Mouse (Mus musculus): ENCODE results near the gene Ctsw. TPM values are rescaled to one million over a fixed set of nuclear protein-coding genes. Genes with fewer than 3 reads are reported as not detected.

Ctsw gene
- total and polyA plus RNA-seq, 3 experiments = not detected

DNA sequence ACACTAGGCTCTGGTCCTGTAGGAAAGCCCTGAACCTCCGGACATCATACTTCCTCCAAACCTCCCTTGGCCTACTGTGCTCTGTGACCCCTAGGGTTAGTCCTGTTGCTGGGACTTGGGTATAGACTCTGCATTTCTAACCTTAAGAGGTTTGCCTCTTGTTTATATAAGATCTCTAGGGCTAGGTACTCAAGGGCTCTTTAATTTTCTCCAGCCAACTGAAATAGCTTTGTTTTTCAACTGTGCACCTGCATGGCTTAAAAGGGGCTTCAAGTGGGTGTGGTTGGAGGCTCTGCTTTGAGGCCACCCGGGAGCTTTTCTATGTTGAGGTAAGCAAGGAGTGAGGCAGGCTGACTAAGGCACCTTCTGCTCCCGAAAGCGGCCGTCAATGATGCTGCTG lies 16.2 kb upstream of the Ctsw start:
- Histone ChIP-seq H3K9me3 (replicated peaks) (no peaks in the 10 kb centered on the region), H3K36me3 (replicated peaks) (peaks cover 59% of the 10 kb centered on the region), H3K4me3 (ENCODE audit: low read depth, low read length) (no peak overlapping the region), H3K27me3 (ENCODE audit: insufficient read depth, low read length) (peaks cover 4% of the 10 kb centered on the region; the same call in 1 of the 2 replicates), H3K4me1 (ENCODE audit: insufficient read depth, low read depth, low read length) (peaks cover 51% of the 10 kb centered on the region)
- TF ChIP-seq GATA1 (IDR thresholded peaks at IDR 0.05; ENCODE audit: borderline replicate concordance, low read length) (no peak), POLR2AphosphoS5 (IDR thresholded peaks at IDR 0.05; ENCODE audit: insufficient replicate concordance, low read depth, low read length) (no peak), GATA2 (IDR thresholded peaks at IDR 0.05; ENCODE audit: borderline replicate concordance, low read depth, low read length) (no peak)
- ATAC-seq (ENCODE audit: extremely low read depth, insufficient number of reproducible peaks, low FRiP score, poor library complexity, severe bottlenecking) (no peak), DNase-seq (ENCODE audit: low spot score) (no peak)

DNA sequence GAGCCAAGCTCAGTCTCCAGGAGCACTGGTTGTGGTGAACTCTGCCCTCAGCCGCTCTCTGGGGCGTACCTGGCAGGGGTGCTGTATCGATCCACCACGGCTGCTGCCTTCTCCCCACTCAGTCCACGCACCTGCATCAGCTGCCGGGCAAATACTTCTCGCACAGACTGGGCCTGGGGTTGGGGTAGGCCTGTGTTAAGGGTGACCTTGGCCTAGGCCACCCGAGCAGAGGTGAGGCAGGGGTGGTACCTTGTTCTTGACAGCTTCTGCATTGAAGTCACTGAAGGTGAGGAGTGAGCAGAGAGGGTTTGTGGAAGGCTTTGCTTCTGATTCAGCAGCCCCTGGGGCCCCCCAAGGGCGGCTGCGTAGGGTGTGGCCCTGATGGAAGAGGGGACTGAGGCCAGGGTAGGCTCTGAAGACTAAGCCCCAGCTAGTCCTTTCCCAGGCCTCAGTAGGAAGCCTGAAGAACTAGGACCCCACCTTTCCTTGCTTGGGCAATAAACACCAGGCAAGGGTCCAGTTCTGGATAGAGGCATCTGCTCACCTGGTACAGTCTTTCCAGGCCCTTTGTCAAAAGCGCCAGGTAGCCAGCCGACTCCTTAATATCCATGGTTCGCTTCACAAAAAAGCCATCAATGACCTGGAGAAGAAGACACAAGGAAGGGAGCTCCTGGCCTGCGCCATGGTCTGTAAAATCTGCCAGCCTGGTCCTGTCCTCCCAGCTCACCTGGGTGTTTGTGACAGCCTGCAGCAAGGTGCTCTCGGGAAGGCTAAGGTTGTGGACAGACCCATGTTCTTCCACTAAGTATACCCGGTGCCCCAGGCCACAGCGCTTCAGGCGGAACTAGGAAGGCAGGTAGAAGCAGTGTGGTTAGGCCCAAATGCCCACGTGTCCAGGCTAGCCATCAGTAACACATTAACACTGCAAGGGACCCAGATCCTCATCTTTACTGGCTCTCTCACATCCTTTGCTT lies 15.4 kb upstream of the Ctsw start:
- no peak for ATAC-seq (ENCODE audit: extremely low read depth, insufficient number of reproducible peaks, low FRiP score, poor library complexity, severe bottlenecking)
- DNase-seq (ENCODE audit: low spot score) = no peak
- H3K27me3 ChIP-seq (ENCODE audit: insufficient read depth, low read length) = peaks cover 9% of the 10 kb centered on the region
- H3K9me3 ChIP-seq (replicated peaks) = no peaks in the 10 kb centered on the region
- no peak for TF ChIP-seq CTCF (IDR thresholded peaks at IDR 0.05; ENCODE audit: low read depth, low read length)
- TF ChIP-seq TAL1 (conservative IDR thresholded peaks at IDR 0.05; ENCODE audit: low read depth, low read length) = no peak
- TF ChIP-seq POLR2AphosphoS5 (IDR thresholded peaks at IDR 0.05; ENCODE audit: insufficient replicate concordance, low read depth, low read length) = no peak
- no peak for TF ChIP-seq GATA2 (IDR thresholded peaks at IDR 0.05; ENCODE audit: borderline replicate concordance, low read depth, low read length)
- TF ChIP-seq GATA1 (IDR thresholded peaks at IDR 0.05; ENCODE audit: borderline replicate concordance, low read length) = no peak
- peaks cover 43% of the 10 kb centered on the region for H3K4me1 ChIP-seq (ENCODE audit: insufficient read depth, low read depth, low read length)
- H3K4me3 ChIP-seq (ENCODE audit: low read depth, low read length) = no peak overlapping the region
- peaks cover 59% of the 10 kb centered on the region for H3K36me3 ChIP-seq (replicated peaks)

DNA sequence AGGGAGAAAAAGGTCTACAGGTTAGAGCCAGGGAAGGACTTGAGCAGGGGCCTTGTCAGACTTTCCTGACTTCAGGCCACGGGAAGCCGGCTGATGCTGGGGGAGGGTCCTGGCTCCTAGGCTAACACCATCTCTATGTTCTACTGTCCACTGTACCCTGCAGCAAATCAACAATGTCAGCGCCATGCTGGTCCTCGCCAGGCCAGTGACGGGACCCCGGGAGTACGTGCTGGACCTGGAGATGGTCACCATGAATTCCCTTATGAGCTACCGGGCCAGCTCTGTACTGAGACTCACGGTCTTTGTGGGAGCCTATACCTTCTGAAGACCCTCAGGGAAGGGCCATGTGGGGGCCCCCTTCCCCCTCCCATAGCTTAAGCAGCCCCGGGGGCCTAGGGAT lies 13.1 kb upstream of the Ctsw start:
- H3K4me3 ChIP-seq (ENCODE audit: low read depth, low read length) = no peak overlapping the region
- DNase-seq (ENCODE audit: low spot score) (no peak), ATAC-seq (ENCODE audit: extremely low read depth, insufficient number of reproducible peaks, low FRiP score, poor library complexity, severe bottlenecking) (no peak)
- H3K36me3 ChIP-seq (replicated peaks) = peaks cover 51% of the 10 kb centered on the region
- peaks cover 25% of the 10 kb centered on the region for H3K4me1 ChIP-seq (ENCODE audit: insufficient read depth, low read depth, low read length)
- H3K9me3 ChIP-seq (replicated peaks) = no peaks in the 10 kb centered on the region
- peaks cover 24% of the 10 kb centered on the region for H3K27me3 ChIP-seq (ENCODE audit: insufficient read depth, low read length)
- TF ChIP-seq TAL1 (conservative IDR thresholded peaks at IDR 0.05; ENCODE audit: low read depth, low read length) = no peak
- TF ChIP-seq POLR2AphosphoS5 (IDR thresholded peaks at IDR 0.05; ENCODE audit: insufficient replicate concordance, low read depth, low read length) = no peak
- TF ChIP-seq GATA1 (IDR thresholded peaks at IDR 0.05; ENCODE audit: borderline replicate concordance, low read length) = no peak
- TF ChIP-seq CTCF (IDR thresholded peaks at IDR 0.05; ENCODE audit: low read depth, low read length) = no peak
- no peak for TF ChIP-seq GATA2 (IDR thresholded peaks at IDR 0.05; ENCODE audit: borderline replicate concordance, low read depth, low read length)

DNA sequence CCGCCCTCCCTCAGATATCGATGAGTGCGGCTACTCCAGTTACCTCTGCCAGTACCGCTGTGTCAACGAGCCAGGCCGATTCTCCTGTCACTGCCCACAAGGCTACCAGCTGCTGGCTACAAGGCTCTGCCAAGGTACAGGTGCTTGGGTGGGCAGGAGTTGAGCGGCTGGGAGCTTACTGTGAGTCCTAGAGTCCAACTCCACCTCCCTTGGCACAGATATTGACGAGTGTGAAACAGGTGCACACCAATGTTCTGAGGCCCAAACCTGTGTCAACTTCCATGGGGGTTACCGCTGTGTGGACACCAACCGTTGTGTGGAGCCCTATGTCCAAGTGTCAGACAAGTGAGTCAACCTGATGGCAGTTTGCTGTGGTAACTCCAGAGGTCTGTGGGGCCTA lies 11.7 kb upstream of the Ctsw start:
- Histone ChIP-seq H3K36me3 (replicated peaks) (peaks cover 37% of the 10 kb centered on the region), H3K4me3 (ENCODE audit: low read depth, low read length) (no peak overlapping the region), H3K27me3 (ENCODE audit: insufficient read depth, low read length) (peaks cover 37% of the 10 kb centered on the region), H3K4me1 (ENCODE audit: insufficient read depth, low read depth, low read length) (peaks cover 17% of the 10 kb centered on the region), H3K9me3 (replicated peaks) (no peaks in the 10 kb centered on the region)
- ATAC-seq (ENCODE audit: extremely low read depth, insufficient number of reproducible peaks, low FRiP score, poor library complexity, severe bottlenecking) = no peak
- TF ChIP-seq POLR2AphosphoS5 (IDR thresholded peaks at IDR 0.05; ENCODE audit: insufficient replicate concordance, low read depth, low read length) (no peak), CTCF (IDR thresholded peaks at IDR 0.05; ENCODE audit: low read depth, low read length) (no peak), GATA2 (IDR thresholded peaks at IDR 0.05; ENCODE audit: borderline replicate concordance, low read depth, low read length) (no peak), GATA1 (IDR thresholded peaks at IDR 0.05; ENCODE audit: borderline replicate concordance, low read length) (no peak)
- no peak for DNase-seq (ENCODE audit: low spot score)

DNA sequence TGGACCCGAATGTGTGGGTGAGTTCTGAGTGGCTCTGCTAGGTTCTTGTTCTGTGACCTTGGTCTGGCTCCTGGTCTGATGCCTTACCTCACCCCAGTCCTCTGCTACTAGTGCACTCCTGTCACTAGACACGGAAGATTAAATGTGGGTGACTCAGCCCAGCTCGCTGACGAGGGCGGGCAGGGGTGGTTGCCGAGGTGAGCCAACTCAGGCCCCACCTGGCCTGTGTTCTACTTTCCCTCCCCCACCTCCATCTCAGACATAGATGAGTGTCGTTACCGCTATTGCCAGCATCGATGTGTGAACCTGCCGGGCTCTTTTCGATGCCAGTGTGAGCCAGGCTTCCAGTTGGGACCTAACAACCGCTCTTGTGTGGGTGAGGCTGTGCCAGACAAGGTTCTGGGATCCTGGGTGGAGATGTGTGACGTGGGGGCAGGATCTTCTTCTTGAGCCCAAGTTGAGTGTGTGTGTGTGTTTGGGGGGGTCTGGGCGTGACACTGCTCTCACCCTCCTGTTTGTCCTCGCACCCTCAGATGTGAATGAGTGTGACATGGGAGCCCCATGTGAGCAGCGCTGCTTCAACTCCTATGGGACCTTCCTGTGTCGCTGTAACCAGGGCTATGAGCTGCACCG lies 9.5 kb upstream of the Ctsw start:
- ATAC-seq (ENCODE audit: extremely low read depth, insufficient number of reproducible peaks, low FRiP score, poor library complexity, severe bottlenecking) (no peak), DNase-seq (ENCODE audit: low spot score) (no peak)
- peaks cover 15% of the 10 kb centered on the region for H3K36me3 ChIP-seq (replicated peaks)
- no peak overlapping the region for H3K4me3 ChIP-seq (ENCODE audit: low read depth, low read length)
- H3K27me3 ChIP-seq (ENCODE audit: insufficient read depth, low read length) = peaks cover 56% of the 10 kb centered on the region
- no peaks in the 10 kb centered on the region for H3K9me3 ChIP-seq (replicated peaks)
- peaks cover 16% of the 10 kb centered on the region for H3K4me1 ChIP-seq (ENCODE audit: insufficient read depth, low read depth, low read length)
- TF ChIP-seq POLR2AphosphoS5 (IDR thresholded peaks at IDR 0.05; ENCODE audit: insufficient replicate concordance, low read depth, low read length) = no peak
- no peak for TF ChIP-seq CTCF (IDR thresholded peaks at IDR 0.05; ENCODE audit: low read depth, low read length)
- no peak for TF ChIP-seq TAL1 (conservative IDR thresholded peaks at IDR 0.05; ENCODE audit: low read depth, low read length)
- no peak for TF ChIP-seq GATA1 (IDR thresholded peaks at IDR 0.05; ENCODE audit: borderline replicate concordance, low read length)
- no peak for TF ChIP-seq GATA2 (IDR thresholded peaks at IDR 0.05; ENCODE audit: borderline replicate concordance, low read depth, low read length)

DNA sequence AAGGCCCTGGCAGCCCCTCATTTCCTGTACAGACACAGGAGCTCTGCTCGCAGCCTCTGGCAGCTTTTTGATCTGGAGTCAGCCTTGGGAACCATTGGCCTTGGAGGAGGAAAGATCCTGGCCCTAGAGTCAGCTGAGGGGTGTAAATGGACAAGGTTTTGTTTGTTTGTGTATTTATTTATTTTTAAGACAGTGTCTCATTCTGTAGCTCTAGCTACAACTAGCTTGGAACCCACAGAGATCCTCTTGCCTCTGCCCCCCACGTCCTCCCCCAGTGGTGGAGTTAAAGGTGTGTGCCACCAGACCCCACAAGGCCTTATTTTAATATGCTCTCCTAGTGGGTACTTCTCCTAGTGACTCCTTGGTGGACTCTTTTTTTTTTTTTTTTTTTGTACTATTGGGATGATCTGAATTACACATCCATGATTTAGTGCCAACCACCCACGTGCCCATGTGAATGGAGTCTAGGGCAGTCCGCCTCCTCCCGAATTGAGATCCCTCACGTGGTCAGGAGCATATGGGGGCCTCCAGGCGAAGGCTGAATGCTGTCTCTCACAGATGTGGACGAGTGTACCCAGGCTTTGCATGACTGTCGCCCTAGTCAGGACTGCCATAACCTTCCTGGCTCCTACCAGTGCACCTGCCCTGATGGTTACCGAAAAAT lies 8.8 kb upstream of the Ctsw start:
- H3K4me1 ChIP-seq (ENCODE audit: insufficient read depth, low read depth, low read length) = peaks cover 16% of the 10 kb centered on the region
- H3K27me3 ChIP-seq (ENCODE audit: insufficient read depth, low read length) = peaks cover 56% of the 10 kb centered on the region
- H3K36me3 ChIP-seq (replicated peaks) = peaks cover 9% of the 10 kb centered on the region
- no peak overlapping the region for H3K4me3 ChIP-seq (ENCODE audit: low read depth, low read length)
- DNase-seq (ENCODE audit: low spot score) (no peak), ATAC-seq (ENCODE audit: extremely low read depth, insufficient number of reproducible peaks, low FRiP score, poor library complexity, severe bottlenecking) (no peak)
- H3K9me3 ChIP-seq (replicated peaks) = no peaks in the 10 kb centered on the region
- no peak for TF ChIP-seq TAL1 (conservative IDR thresholded peaks at IDR 0.05; ENCODE audit: low read depth, low read length)
- TF ChIP-seq GATA2 (IDR thresholded peaks at IDR 0.05; ENCODE audit: borderline replicate concordance, low read depth, low read length) = no peak
- TF ChIP-seq POLR2AphosphoS5 (IDR thresholded peaks at IDR 0.05; ENCODE audit: insufficient replicate concordance, low read depth, low read length) = no peak
- no peak for TF ChIP-seq CTCF (IDR thresholded peaks at IDR 0.05; ENCODE audit: low read depth, low read length)
- TF ChIP-seq GATA1 (IDR thresholded peaks at IDR 0.05; ENCODE audit: borderline replicate concordance, low read length) = no peak
